13 mouse cellular contexts compared by ENCODE assay signal in the genomic region with DNA sequence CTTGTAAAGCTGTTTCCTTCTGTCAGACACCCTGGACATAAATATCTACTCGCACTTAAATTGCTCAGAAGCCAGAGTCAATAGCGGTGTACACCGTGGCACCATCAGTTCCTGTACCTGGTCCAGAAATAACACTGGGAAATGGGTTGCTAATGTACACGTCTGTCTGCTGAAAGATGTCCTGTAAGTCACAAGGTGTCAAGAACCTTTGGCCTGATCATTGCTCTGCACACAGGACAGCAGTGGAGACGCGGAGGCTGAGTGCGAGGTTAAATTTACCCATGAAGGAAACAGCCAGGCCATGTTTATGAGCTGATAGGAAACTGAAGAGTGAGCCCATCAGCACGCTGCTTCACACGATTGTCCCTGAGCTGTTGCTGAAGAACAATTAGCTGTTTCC. TPM values are rescaled to one million over a fixed set of nuclear protein-coding genes. Genes with fewer than 3 reads are reported as not detected.
DNase-seq lines count a peak whose midpoint lies in the region; ATAC-seq and TF ChIP-seq lines count a peak whose summit lies in the region.
"Had no signal": no experiment of that assay in that cellular context is flagged by ENCODE, and none has a peak within 500 bp of the region (broad histone marks: within the 10 kb centered on the region; RNA-seq: fewer than 3 reads in every experiment).

No protein-coding gene starts in this region.

- TF ChIP-seq CTCF in stomach, postnatal 0 days (IDR thresholded peaks at IDR 0.05; ENCODE audit: low read depth) = no peak

- H3K27me3 ChIP-seq in stomach, embryonic 16.5 days (ENCODE audit: control insufficient read depth, insufficient read depth, low read length) = no peaks in the 10 kb centered on the region
- no peaks in the 10 kb centered on the region for H3K27me3 ChIP-seq in stomach, postnatal 0 days (ENCODE audit: control insufficient read depth, insufficient read depth, low read length)
- H3K27me3 ChIP-seq in liver, embryonic 12.5 days (replicated peaks) = no peaks in the 10 kb centered on the region
- H3K27me3 ChIP-seq: forebrain, embryonic 13.5 days; Patski had no signal

- no peak overlapping the region for H3K9ac ChIP-seq in stomach, embryonic 16.5 days (ENCODE audit: low read length)
- H3K9ac ChIP-seq in stomach, postnatal 0 days (ENCODE audit: low read length) = no peak overlapping the region
- H3K9ac ChIP-seq in liver, embryonic 12.5 days = no peak overlapping the region
- H3K9ac ChIP-seq: forebrain, embryonic 13.5 days had no signal

- TF ChIP-seq EP300 in stomach, postnatal 0 days (optimal IDR thresholded peaks at IDR 0.05) = no peak

- intact Hi-C loops in heart, postnatal 14 days (cut with DNase I) = no loop called here

- H3K4me3 ChIP-seq in stomach, embryonic 16.5 days (replicated peaks; ENCODE audit: low read length) = no peak overlapping the region
- no peak overlapping the region for H3K4me3 ChIP-seq in stomach, postnatal 0 days (ENCODE audit: low read depth, low read length)
- no peak overlapping the region for H3K4me3 ChIP-seq in liver, embryonic 12.5 days
- H3K4me3 ChIP-seq: forebrain, embryonic 13.5 days had no signal

- WGBS in stomach, embryonic 16.5 days = 75% methylated on average over 9 of the region's 9 CpGs
- 75% methylated on average over 9 of the region's 9 CpGs for WGBS in stomach, postnatal 0 days
- 31% methylated on average over 9 of the region's 9 CpGs for WGBS in liver, embryonic 12.5 days (ENCODE audit: insufficient replicate concordance)

- H3K27ac ChIP-seq in stomach, embryonic 16.5 days (ENCODE audit: low read length) = no peak overlapping the region
- H3K27ac ChIP-seq in stomach, postnatal 0 days (replicated peaks) = no peak overlapping the region
- H3K27ac ChIP-seq in liver, embryonic 12.5 days = peak overlapping the region; percentile 40; the same call in 1 of the 2 replicates
- H3K27ac ChIP-seq: forebrain, embryonic 13.5 days had no signal

- no peaks in the 10 kb centered on the region for H3K36me3 ChIP-seq in stomach, embryonic 16.5 days (ENCODE audit: control insufficient read depth, insufficient read depth, low read length)
- no peaks in the 10 kb centered on the region for H3K36me3 ChIP-seq in stomach, postnatal 0 days (ENCODE audit: control insufficient read depth, insufficient read depth, low read length)
- H3K36me3 ChIP-seq in liver, embryonic 12.5 days = no peaks in the 10 kb centered on the region

- H3K9me3 ChIP-seq in stomach, embryonic 16.5 days (replicated peaks; ENCODE audit: control insufficient read depth, low read length) = no peaks in the 10 kb centered on the region
- H3K9me3 ChIP-seq in stomach, postnatal 0 days (ENCODE audit: control insufficient read depth, low read length) = no peaks in the 10 kb centered on the region
- H3K9me3 ChIP-seq in liver, embryonic 12.5 days (replicated peaks) = no peaks in the 10 kb centered on the region
- H3K9me3 ChIP-seq: forebrain, embryonic 13.5 days had no signal

- ATAC-seq in stomach, embryonic 16.5 days (ENCODE audit: insufficient read depth, low FRiP score) = peak; percentile 40; the same call in 1 of the 2 replicates
- no peak for ATAC-seq in stomach, postnatal 0 days (ENCODE audit: low FRiP score, low TSS enrichment)
- ATAC-seq in liver, embryonic 12.5 days = 0 out of 2 replicates have a peak, but pooled peaks have one; percentile 27
- ATAC-seq: forebrain, embryonic 13.5 days; Patski had no signal

- H3K4me1 ChIP-seq in stomach, embryonic 16.5 days (ENCODE audit: control insufficient read depth, insufficient read depth, low read length) = peaks cover 6% of the 10 kb centered on the region; the same call in 1 of the 2 replicates
- H3K4me1 ChIP-seq in stomach, postnatal 0 days (replicated peaks; ENCODE audit: control insufficient read depth, insufficient read depth) = no peaks in the 10 kb centered on the region
- peaks cover 6% of the 10 kb centered on the region; the same call in 1 of the 2 replicates for H3K4me1 ChIP-seq in liver, embryonic 12.5 days
- H3K4me1 ChIP-seq: forebrain, embryonic 13.5 days had no signal

- no peak overlapping the region for H3K4me2 ChIP-seq in stomach, embryonic 16.5 days (ENCODE audit: low read depth, low read length)
- no peak overlapping the region for H3K4me2 ChIP-seq in stomach, postnatal 0 days (replicated peaks; ENCODE audit: low read depth)
- H3K4me2 ChIP-seq in liver, embryonic 12.5 days = no peak overlapping the region
- H3K4me2 ChIP-seq: forebrain, embryonic 13.5 days had no signal

- peak; percentile 29 to 36 for DNase-seq in heart, adult 9 months (ENCODE audit: low spot score in 2 of 2)
- no peak for DNase-seq in heart, postnatal 14 days
- DNase-seq in stomach, postnatal 0 days (ENCODE audit: low spot score) = no peak
- no peak for DNase-seq in frontal cortex, postnatal 14 days (ENCODE audit: low spot score in 2 of 2)
- DNase-seq in right cerebral cortex, postnatal 4 days = no peak
- DNase-seq: adrenal gland, adult 2 months; gastrocnemius, postnatal 36 days; right cerebral cortex, postnatal 25 days; thymus, adult 18-20 months had no signal

RNA-seq across cellular contexts. Expression of gene Rb1, which starts 21.7 kb away (rescaled TPM):
- 10 to 100 TPM; 20.0 to 23.8 TPM for total RNA-seq in heart, postnatal 14 days (2021)
- 11.5 and 19.4 TPM in 2 replicates for polyA plus RNA-seq in stomach, embryonic 16.5 days (2015; fragmentation: Nextera tagmentation; extraction: Ambion mirVana)
- 13.8 and 15.4 TPM in 2 replicates for polyA plus RNA-seq in stomach, postnatal 0 days (2015; fragmentation: Nextera tagmentation; extraction: Ambion mirVana)
- polyA plus RNA-seq in liver, embryonic 12.5 days (2016; fragmentation: Nextera tagmentation; extraction: Ambion mirVana) = 30.1 and 33.3 TPM in 2 replicates

RNA-seq across cellular contexts. Expression of gene Itm2b, which starts 37.8 kb away (rescaled TPM):
- 100 to 1,000 TPM; 584 to 674 TPM for total RNA-seq in heart, postnatal 14 days (2021)
- polyA plus RNA-seq in stomach, embryonic 16.5 days (2015; fragmentation: Nextera tagmentation; extraction: Ambion mirVana) = 1,005 and 1,128 TPM in 2 replicates
- 1,381 and 1,408 TPM in 2 replicates for polyA plus RNA-seq in stomach, postnatal 0 days (2015; fragmentation: Nextera tagmentation; extraction: Ambion mirVana)
- 395 and 399 TPM in 2 replicates for polyA plus RNA-seq in liver, embryonic 12.5 days (2016; fragmentation: Nextera tagmentation; extraction: Ambion mirVana)

Comparison
In these comparisons a context has a peak if more than half of its experiments do, and no peak if none do; other contexts are left out.
1. DNase-seq: peak in heart, adult 9 months (2 of 2); none in heart, postnatal 14 days (0 of 2), stomach, postnatal 0 days (single experiment), frontal cortex, postnatal 14 days (0 of 2) and right cerebral cortex, postnatal 4 days (single experiment).